Mouse (Mus musculus) embryo, embryonic 11.5 days (tissue): ENCODE results near the gene Arhgap21.
"Not testable (repeated sequence)": the region's sequence is repeated elsewhere in the genome, so short reads cannot be mapped to it uniquely, and the experiment has no call there.

ENCODE experiments used
- DNase-seq: peaks from one replicate; pipeline ENCODE4 v3.0.0-alpha.2; 2012; ENCODE audit warnings: low read depth, low spot score

Gene Arhgap21

GRCm38 (mm10) chr2:20941105-20941504 lies 27.6 kb downstream of the Arhgap21 start:
- peak; percentile 29 for DNase-seq

GRCm38 (mm10) chr2:20939367-20939766 lies 29.3 kb downstream of the Arhgap21 start:
- no peak for DNase-seq

- no peak for DNase-seq
These were observed 32.0 kb downstream of the Arhgap21 start for GRCm38 (mm10) chr2:20936609-20937221.

GRCm38 (mm10) chr2:20934406-20934805 lies 34.3 kb downstream of the Arhgap21 start:
- DNase-seq = no peak

DNA sequence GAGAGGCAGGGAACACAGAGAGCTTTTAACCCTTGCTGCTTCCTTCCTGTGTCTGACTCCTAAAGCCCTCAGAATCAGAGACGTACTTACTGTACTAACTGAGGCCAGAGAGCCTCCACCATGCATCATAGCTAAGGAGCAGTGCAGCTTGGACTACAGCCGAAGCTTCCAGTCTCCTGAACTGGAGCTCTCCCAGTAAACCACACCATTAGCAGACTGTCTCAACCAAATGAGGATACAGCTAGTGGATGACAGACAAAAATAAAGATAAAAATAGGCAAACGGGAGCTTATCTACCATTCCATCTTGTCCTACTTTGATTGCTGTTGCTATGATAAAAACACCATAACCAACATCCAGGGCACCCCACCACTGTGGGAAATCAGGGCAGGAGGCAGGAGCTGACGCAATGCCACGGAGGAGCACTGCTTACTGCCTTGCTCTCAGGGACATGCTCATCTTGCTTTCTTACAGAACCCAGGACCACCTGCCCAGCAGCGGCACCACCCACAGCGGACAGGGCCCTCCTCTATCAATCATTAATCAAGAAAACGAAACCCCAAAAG lies 35.9 kb downstream of the Arhgap21 start:
- no peak for DNase-seq

DNA sequence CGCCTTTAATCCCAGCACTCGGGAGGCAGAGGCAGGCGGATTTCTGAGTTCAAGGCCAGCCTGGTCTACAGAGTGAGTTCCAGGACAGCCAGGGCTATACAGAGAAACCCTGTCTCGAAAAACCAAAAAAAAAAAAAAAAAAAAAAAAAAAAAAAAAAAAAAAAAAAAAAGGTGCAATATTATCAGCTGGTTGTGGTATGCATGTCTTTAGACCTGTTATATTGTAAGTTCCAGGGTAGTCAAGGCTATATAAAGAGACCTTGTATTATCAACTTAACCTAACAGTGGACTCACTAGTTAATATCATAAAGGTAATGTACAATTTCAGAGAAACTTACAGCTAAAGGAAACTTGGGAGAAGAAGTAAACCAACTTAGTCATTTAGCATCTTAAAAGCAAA lies 36.9 kb downstream of the Arhgap21 start:
- DNase-seq = not testable (repeated sequence)

DNA sequence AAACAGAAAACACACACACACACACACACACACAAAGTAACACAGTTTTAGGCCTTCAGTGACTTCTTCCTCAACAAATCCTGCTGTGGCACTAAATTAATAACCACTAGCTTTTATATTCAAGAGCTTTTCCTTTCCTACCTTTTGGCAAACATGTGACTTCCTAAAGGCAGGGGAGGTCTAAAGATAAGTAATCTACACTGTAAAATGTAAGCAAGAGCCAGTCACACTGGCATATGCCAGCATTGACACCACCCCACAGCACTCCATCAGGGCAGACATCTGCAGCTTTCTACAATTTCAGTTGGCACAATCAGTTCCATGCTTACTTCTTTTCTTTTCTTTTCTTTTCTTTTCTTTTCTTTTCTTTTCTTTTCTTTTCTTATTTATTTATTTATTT lies 40.2 kb downstream of the Arhgap21 start:
- DNase-seq = no peak

DNA sequence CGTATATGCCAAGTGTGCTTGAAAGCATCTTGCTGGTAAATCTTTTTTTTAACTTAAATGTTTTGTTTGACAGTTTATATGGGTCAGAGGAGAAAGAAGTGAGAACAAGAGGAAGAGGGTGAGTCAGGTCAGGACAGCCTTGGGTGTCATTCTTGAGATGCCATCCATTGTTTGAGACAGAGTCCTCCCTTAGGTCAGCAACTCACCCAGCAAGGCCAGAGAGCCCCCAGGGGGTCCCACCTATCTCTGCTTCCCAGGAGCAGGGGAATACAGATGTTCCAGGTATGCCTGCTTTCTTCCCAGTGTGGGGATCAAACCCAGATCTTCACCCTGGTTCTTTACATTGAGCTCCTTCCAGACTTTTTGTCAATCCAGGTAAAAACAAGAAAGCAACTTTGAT lies 43.7 kb downstream of the Arhgap21 start:
- DNase-seq = no peak

DNA sequence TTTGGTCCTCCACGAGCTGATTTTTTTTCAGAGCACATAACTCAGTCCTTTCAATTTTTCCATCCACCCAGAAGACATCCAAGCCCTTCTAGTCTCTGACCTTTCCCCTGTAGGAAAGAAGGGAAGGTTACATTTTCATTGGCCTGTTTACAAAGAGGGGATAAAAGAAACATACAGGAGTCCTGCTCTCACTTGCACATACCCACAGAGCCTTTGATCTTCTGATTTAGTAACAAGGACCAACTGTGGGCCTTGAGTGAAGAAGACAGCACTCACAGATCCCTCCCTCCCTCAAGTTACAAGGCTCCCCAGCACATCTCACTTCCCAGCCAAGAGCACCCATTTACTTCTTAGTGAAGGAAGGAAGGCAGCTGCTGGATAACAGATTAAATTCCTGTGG lies 46.3 kb downstream of the Arhgap21 start:
- no peak for DNase-seq

DNA sequence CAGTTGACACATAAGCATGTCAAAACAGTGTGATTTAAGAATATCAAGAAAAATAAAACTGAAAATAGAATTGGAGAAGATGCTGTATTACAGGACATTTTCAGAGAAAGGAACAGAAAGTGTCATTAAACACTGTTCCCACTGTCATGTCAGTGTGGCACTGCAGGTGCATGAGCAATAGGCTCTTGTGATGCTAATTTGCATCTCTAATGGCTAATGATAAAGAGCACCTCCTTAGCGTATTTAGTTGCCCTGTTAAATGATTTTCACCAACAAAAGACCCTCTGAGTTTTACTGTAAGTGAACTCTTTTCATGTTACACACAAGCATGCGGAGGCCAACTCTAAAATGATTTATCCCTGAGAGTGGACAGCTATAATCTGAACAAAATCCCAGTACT lies 47.1 kb downstream of the Arhgap21 start:
- DNase-seq = no peak

- no peak for DNase-seq
These were observed 47.7 kb downstream of the Arhgap21 start for GRCm38 (mm10) chr2:20921021-20921420.

GRCm38 (mm10) chr2:20914531-20915320 lies 54.0 kb downstream of the Arhgap21 start:
- no peak for DNase-seq

DNA sequence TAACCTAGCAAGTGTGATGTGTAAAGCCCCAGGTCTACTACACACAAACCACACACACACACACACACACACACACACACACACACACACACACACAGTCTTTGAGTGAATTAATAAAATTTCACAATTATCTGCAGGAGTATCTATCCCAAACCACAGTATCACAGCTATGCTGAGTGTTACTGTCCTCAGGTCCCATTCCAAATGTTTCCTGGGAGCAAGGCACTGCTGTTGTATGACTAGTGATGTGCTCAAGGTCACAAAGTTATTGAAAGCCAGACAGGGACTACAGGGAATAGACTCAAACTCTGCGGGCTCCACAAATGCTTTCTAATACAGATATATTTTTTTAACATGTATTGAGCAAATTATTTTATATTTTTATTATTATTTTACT lies 55.7 kb downstream of the Arhgap21 start:
- no peak for DNase-seq

DNA sequence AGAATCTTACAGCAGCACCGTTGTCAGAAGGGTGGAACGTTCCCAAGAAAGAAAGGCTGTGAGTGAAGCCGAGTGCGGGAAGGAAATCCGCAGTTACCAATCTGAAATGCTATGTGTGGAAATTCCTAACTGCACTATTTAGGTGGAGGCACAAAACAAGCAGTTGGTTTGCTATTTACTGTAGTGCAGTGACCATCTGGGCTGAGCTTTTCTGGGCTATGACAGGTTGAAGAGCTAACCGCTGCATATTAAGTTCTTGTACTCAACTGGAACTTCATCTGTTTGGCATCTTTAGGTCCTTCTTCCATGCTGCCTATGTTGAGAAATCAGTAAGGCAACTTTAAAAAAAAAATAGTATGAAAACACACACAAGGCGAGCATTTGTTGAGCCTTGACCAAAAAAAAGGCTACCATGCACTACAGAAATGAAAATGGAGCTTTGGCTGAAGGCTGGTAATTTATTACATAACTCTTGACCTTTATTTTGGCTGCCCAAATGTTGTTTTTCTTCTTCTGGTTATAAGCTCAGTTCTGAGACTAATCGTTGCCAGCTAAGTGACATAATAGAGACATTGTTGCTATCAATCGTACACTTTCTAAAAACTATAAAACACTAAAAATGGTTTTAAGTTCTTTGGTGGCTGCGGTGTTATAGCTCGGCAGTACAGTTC lies 56.2 kb downstream of the Arhgap21 start:
- DNase-seq = no peak

- DNase-seq = no peak
These were observed 58.2 kb downstream of the Arhgap21 start for GRCm38 (mm10) chr2:20910446-20910845.

GRCm38 (mm10) chr2:20909404-20909803 lies 59.3 kb downstream of the Arhgap21 start:
- DNase-seq = no peak

GRCm38 (mm10) chr2:20907291-20907690 lies 61.4 kb downstream of the Arhgap21 start:
- no peak for DNase-seq

- DNase-seq = no peak
These were observed 63.3 kb downstream of the Arhgap21 start for GRCm38 (mm10) chr2:20905411-20905810.

DNA sequence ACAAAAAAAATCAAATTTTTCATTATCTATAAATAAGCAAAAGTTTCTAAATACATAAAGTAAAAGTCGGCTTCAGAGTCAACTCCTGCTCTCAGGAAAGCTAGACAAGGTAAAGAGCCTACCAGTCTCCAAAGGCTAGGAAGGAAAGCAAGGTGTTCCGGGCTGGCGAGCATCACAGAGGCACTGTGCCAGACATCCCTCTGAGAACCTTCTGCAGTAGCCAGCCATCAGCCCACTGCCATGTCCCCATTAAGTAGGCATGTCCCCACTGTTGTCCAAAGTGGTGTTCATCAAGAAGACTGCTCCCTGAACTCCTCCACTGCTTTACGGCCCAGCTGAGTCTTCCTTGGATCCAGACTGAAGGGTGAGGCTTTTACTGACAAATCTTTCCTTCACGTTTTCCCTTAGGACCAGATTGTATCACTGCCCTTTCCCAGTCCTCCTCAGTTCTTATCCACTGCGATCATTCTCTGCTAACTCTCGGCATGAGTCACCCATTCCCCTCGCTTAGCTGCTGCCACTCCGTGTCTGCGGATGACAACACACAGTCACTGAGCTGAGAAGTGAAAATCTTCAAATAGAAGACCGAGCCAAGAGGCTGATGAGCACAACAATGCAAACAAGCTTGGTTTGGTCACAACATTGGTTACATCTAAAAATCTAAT lies 65.6 kb downstream of the Arhgap21 start:
- no peak for DNase-seq

- DNase-seq = no peak
These were observed 66.8 kb downstream of the Arhgap21 start for GRCm38 (mm10) chr2:20901916-20902315.

DNA sequence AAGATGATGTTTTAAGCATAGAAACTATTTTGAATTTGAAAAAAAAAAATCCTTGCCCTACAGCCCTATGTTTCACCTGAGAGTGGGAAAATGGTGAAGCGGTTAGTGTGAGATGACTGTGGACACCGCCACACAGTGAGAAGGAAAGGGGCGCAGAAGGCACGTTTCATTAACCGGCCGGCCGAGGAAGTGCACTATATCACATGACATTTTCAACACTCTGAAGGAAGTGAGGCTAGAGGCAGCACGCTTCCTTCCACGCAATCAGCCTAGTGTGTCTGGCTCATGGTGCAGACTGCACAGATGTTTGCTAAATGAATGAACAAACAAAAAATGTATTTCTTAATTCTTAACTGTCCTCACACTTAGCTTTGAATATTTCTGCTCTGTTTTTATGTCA lies 69.4 kb downstream of the Arhgap21 start:
- DNase-seq = no peak

DNA sequence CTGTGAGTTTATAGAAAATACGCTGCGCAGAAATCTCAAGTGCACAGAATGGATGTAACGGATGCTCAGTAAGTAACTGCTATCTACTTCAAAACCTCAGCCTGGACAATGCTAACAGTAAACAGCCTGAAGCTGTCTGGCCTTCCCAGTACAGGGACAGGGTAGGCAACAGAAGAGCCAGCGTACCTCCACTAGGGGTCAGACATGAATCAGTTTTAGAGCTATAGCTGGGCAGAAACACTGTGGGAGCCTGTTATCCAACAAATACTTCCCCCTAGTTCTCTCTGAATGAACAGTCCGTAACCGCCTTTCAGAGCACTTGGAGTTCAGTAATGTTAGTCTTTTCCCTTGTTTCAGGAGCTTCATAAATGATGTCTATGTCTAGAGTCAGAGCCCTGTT lies 70.0 kb downstream of the Arhgap21 start:
- peak; percentile 62 for DNase-seq
